Mouse (Mus musculus) mouse embryonic stem cell (cell line): ENCODE data around the gene Myh7.
"Not testable (repeated sequence)": the region's sequence is repeated elsewhere in the genome, so short reads cannot be mapped to it uniquely, and the experiment has no call there.

Experiments
- in situ Hi-C, 2 experiments: fragments of 300-500 bp; cut with MboI; formaldehyde crosslinking; loops; 1 replicate in 1 of 2; 3 replicates in 1 of 2; pipeline ENCODE4 v1.14.3; 2019 to 2020; ENCODE audit warnings: low sequenced_read_pairs in 2 of 2, low pct_unique_long_range_greater_than_20kb in 1 of 2, mixed read lengths in 1 of 2; ENCODE audit not compliant: unreplicated experiment in 1 of 2

Gene Myh7

GRCm38 (mm10) chr14:54994136-54994868, at the start of gene Myh7:
Myh7 (minus strand) TSS chr14:54994626.
- in situ Hi-C loops, result no loop called here

DNA sequence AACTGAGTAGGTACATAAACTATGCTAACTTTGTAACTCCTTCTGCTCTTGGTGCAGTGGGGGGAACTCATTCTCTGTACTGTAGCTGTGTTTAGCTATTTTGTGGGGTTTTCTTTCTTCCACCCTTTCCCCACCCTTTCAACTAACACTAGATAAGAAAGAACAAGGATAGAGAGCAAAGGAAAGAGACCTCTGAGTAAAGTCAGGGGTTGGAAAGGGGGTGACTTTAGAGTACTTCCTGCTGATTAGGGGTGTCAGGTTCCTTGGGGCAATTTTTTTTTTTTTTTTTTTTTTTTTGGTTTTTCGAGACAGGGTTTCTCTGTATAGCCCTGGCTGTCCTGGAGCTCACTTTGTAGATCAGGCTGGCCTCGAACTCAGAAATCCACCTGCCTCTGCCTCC, 49.3 kb upstream of the Myh7 start:
- in situ Hi-C loops, result not testable (repeated sequence)

- in situ Hi-C loops, result no loop called here
Measured at GRCm38 (mm10) chr14:55032695-55033225, 38.3 kb upstream of the Myh7 start.

GRCm38 (mm10) chr14:55029034-55029698, 34.7 kb upstream of the Myh7 start:
- in situ Hi-C loops, result loop anchor here (5.0 kb wide), 2 partner anchors 48 to 53 kb away; no protein-coding TSS in a partner anchor

GRCm38 (mm10) chr14:55028333-55028835, 34.0 kb upstream of the Myh7 start:
- in situ Hi-C loops, result loop anchor here (5.0 kb wide), 2 partner anchors 49 to 54 kb away; no protein-coding TSS in a partner anchor

DNA sequence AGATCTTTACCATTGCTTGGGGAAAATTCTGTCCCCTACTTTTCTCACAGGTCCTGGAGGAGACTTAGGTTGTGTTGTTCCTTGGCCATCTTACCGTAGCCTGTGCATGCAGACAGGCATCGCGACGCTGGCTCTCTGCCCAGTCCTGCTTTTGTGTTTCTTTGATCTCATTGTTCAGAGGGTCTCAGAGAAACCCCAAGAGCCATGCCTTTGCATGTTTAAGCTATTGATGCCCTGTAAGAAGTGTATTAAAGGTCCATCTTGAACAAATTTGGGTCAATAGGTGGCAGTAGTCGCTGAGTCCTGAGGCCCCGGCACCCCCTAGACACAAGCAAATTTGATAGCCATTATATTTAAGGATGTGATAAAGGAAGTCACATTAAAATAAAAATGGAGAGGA, 33.2 kb upstream of the Myh7 start:
- in situ Hi-C loops, result loop anchor here (5.0 kb wide), 2 partner anchors 50 to 55 kb away; no protein-coding TSS in a partner anchor

DNA sequence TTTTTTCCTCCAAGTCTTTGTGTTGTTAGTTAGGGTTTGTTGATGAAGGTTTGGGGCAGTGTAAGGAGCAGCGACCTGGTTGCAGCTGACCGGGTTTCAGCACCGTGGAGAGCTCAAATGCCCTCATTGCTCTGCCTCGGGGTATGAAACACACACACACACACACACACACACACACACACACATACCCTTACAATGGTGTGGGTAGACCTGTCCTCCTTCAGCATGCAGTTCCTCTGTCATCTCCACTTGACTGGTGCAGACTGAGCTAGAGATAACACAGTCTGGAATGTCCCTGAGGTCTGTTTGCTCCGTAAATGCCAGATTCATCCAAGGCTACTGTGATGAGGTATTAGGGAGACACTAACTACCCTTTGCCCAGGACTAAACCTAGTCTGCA, 32.8 kb upstream of the Myh7 start:
- in situ Hi-C loops, result loop anchor here (5.0 kb wide), 2 partner anchors 50 to 55 kb away; no protein-coding TSS in a partner anchor

DNA sequence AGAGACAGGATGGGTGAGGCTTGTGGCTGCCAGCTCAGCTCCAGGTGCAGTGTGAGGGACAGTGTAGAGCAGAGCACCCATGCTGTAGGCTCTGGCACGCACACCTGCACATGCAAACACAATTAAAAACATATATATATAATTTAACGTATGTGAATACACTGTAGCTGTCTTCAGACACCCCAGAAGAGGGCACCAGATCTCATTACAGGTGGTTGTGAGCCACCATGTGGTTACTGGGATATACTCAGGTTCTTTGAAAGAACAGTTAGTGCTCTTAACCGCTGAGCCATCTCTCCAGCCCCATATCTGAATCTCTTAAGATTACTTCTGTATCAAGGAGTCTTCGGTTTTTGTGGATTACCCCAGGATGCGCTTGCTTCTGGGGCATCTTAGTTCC, 31.1 kb upstream of the Myh7 start:
- in situ Hi-C loops, result loop anchor here (5.0 kb wide), 2 partner anchors 52 to 57 kb away; no protein-coding TSS in a partner anchor

GRCm38 (mm10) chr14:55024236-55024635, 29.8 kb upstream of the Myh7 start:
- in situ Hi-C loops, result no loop called here

- in situ Hi-C loops, result no loop called here
Measured at GRCm38 (mm10) chr14:55023011-55023410, 28.6 kb upstream of the Myh7 start.

GRCm38 (mm10) chr14:55020394-55020793, 26.0 kb upstream of the Myh7 start:
- in situ Hi-C loops, result no loop called here

DNA sequence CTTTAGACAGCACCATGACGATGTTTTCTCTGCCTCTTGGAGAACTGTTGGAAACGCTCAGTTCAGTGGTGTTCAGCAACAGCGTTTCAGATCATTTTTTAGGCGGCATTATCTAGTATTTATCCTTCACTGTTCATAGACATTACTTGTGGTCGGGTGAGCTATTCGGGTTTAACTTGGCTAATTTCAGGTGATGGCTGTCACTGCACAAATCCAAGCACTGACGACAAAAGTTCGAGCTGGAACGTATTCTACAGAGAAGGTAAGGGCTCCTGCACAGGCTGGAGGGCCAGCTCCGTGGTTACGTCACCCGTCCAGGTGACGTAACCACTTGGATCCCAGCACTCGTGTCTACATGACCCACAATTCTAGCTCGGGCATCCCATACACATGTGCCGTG, 22.4 kb upstream of the Myh7 start:
- in situ Hi-C loops, result loop anchor here in 1 of 2 experiments (5.0 kb wide), 1 partner anchor 115 kb away; no protein-coding TSS in a partner anchor

DNA sequence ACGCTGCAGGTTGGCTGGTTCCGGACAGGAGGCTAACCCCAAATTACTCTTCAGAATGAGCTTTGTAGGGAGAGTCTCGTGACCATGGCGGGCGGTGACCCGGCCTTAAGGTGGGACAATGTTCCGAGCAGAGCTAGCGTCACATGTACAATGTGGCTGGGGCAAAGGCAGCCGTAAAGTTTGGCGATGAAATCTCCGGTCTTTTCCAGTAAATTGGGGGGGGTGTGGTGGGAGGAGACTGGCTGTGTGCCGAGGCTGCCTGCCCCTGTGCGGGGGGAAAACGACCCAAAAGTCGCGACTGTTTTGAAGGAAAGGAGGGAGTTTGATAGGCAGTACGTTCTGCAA, 21.3 kb upstream of the Myh7 start:
- in situ Hi-C loops, result loop anchor here in 1 of 2 experiments (5.0 kb wide), 1 partner anchor 113 kb away; no protein-coding TSS in a partner anchor

DNA sequence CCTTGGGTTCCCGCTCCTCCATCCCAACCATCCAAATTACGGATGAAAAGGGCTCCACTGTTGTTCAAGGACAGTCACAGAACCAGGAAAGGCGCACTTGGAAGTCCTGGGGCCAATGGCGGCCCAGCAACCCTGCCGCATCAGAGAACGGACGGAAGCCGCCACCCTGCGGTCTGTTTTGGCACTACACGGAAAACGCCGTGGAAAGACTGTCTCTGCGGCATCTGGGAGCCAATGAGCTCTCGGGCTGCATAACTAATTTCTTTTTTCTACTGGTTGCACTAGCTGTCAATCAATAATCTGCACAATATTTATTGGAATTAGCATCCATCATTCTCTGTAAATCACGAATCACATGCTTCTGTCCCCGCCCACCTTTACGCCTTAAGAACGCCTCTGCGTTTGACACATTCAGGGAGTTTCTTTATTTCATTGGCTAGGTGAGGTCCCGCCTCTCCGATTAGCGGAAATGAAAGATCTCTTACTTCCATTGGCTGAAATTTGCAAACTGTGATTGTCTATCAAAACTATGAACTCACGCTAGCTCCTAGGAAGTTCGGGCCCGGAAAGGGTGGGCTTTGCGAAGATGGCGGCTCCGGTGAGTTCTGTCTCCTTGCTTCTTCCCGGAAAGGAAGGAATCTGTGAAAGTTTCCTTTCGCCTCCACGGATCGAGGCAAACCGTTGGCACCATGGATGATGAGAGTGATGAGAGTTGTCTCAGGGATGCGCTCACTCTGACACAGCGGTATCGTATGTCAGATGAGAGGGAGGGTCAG, 20.8 kb upstream of the Myh7 start, which contains the start of gene Ngdn:
Gene Ngdn (plus strand): TSS at position 464 of the 776 bp plus-strand sequence.
- in situ Hi-C loops, result loop anchor here (5.0 kb wide), 2 partner anchors 113 to 168 kb away; no protein-coding TSS in a partner anchor

- in situ Hi-C loops, result loop anchor here in 1 of 2 experiments (5.0 kb wide), 2 partner anchors 112 to 167 kb away; no protein-coding TSS in a partner anchor
Measured at GRCm38 (mm10) chr14:55014591-55014990, 20.2 kb upstream of the Myh7 start.

DNA sequence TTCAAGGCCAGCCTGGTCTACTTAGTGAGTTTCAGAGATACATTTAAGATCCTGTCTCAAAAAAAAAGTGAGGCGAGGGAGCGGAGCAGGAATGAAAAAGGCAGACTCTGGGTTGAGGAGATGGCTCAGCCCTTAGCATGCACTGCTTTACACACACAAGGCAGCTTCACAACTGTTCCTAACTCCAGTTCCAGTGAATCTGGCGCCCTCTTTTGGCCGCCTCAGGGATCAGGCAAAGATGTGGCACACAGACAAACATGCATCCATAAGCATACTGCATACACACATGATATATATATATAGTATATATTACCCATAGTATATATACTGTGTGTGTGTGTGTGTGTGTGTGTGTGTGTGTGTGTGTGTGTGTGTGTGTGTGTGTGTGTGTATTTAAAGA, 16.7 kb upstream of the Myh7 start:
- in situ Hi-C loops, result loop anchor here in 1 of 2 experiments (5.0 kb wide), 2 partner anchors 109 to 164 kb away; no protein-coding TSS in a partner anchor

GRCm38 (mm10) chr14:55008417-55008816, 14.0 kb upstream of the Myh7 start:
- in situ Hi-C loops, result no loop called here
